Mouse (Mus musculus): ENCODE measurements at regions not wholly inside any gene's neighbourhood (a gene's known extent, or its start where the extent isn't known, plus 50 kb on each side); places are given as distances from the start of the nearest gene placed in this dataset.
A peak's percentile ranks its signal among the peaks of the same experiment; 100 is the strongest.

GRCm38 (mm10) chrX:4899187-4899586, 52.7 kb upstream of the Btbd35f27 start:
- DNase-seq (ENCODE audit: low read depth, low spot score) = peak; percentile 1

Measured in CD4-positive helper T cell, adult 2 months (primary cell).